In genomic region chrX:23027622-23028021, GRCm38 (mm10) we compare ENCODE assay signal across 15 mouse cellular contexts.
DNase-seq lines count a peak whose midpoint lies in the region; ATAC-seq and TF ChIP-seq lines count a peak whose summit lies in the region.
"Had no signal": no experiment of that assay in that cellular context is flagged by ENCODE, and none has a peak within 500 bp of the region (broad histone marks: within the 10 kb centered on the region; RNA-seq: fewer than 3 reads in every experiment).

No protein-coding gene starts in this region.

- H3K27me3 ChIP-seq in embryonic facial prominence, embryonic 14.5 days (replicated peaks; ENCODE audit: control insufficient read depth, insufficient read depth, low read length): no peaks in the 10 kb centered on the region
- no peaks in the 10 kb centered on the region for H3K27me3 ChIP-seq in embryonic facial prominence, embryonic 10.5 days (replicated peaks; ENCODE audit: low read depth, poor library complexity, severe bottlenecking)
- no peaks in the 10 kb centered on the region for H3K27me3 ChIP-seq in forebrain, postnatal 0 days (ENCODE audit: insufficient read depth, low read length)
- H3K27me3 ChIP-seq in kidney, embryonic 16.5 days (ENCODE audit: insufficient read depth, low read length): no peaks in the 10 kb centered on the region
- H3K27me3 ChIP-seq: midbrain, embryonic 15.5 days; neural tube, embryonic 12.5 days had no signal

- no peaks in the 10 kb centered on the region for H3K36me3 ChIP-seq in embryonic facial prominence, embryonic 14.5 days (ENCODE audit: control insufficient read depth, insufficient read depth, low read length)
- no peaks in the 10 kb centered on the region for H3K36me3 ChIP-seq in embryonic facial prominence, embryonic 10.5 days (replicated peaks)
- no peaks in the 10 kb centered on the region for H3K36me3 ChIP-seq in forebrain, postnatal 0 days (ENCODE audit: insufficient read depth)
- no peaks in the 10 kb centered on the region for H3K36me3 ChIP-seq in kidney, embryonic 16.5 days (ENCODE audit: insufficient read depth, low read length)
- H3K36me3 ChIP-seq: midbrain, embryonic 15.5 days; neural tube, embryonic 12.5 days had no signal

- no peaks in the 10 kb centered on the region for H3K9me3 ChIP-seq in embryonic facial prominence, embryonic 14.5 days (ENCODE audit: control insufficient read depth, low read length)
- H3K9me3 ChIP-seq in embryonic facial prominence, embryonic 10.5 days: no peaks in the 10 kb centered on the region
- H3K9me3 ChIP-seq in forebrain, postnatal 0 days (ENCODE audit: low read length): no peaks in the 10 kb centered on the region
- H3K9me3 ChIP-seq in kidney, embryonic 16.5 days (ENCODE audit: low read length): no peaks in the 10 kb centered on the region
- H3K9me3 ChIP-seq: midbrain, embryonic 15.5 days; neural tube, embryonic 12.5 days had no signal

- no peak for ATAC-seq in embryonic facial prominence, embryonic 14.5 days (ENCODE audit: low read depth)
- ATAC-seq in forebrain, postnatal 0 days: peak; percentile 32; the same call in 1 of the 2 replicates
- no peak for ATAC-seq in kidney, embryonic 16.5 days (ENCODE audit: low FRiP score, low TSS enrichment)
- ATAC-seq: intestine, postnatal 0 days; midbrain, embryonic 15.5 days had no signal

- H3K9ac ChIP-seq in embryonic facial prominence, embryonic 14.5 days (ENCODE audit: low read depth, low read length): no peak overlapping the region
- H3K9ac ChIP-seq in forebrain, postnatal 0 days: no peak overlapping the region
- H3K9ac ChIP-seq in kidney, embryonic 16.5 days (replicated peaks; ENCODE audit: low read length): no peak overlapping the region
- H3K9ac ChIP-seq: lung, embryonic 14.5 days; midbrain, embryonic 15.5 days; neural tube, embryonic 12.5 days had no signal

- peak; percentile 0 for DNase-seq in embryonic facial prominence, embryonic 14.5 days (ENCODE audit: low spot score)
- DNase-seq in embryonic facial prominence, embryonic 10.5 days (ENCODE audit: low spot score): no peak
- peak; percentile 30 for DNase-seq in layer of hippocampus, adult 11-12 months (ENCODE audit: low spot score)
- DNase-seq in layer of hippocampus, adult 9-10 months (ENCODE audit: low spot score): no peak
- peak; percentile 59 for DNase-seq in brain, adult 2 months (ENCODE audit: low read depth, low spot score)
- DNase-seq in forebrain, postnatal 0 days: peak; percentile 46
- DNase-seq in adipocyte (ENCODE audit: low spot score): no peak
- DNase-seq: adrenal gland, adult 2 months; kidney, postnatal 25 days; lung, embryonic 14.5 days; thymus, postnatal 14 days had no signal

- no peak for TF ChIP-seq CTCF in forebrain, postnatal 0 days (IDR thresholded peaks at IDR 0.05; ENCODE audit: low read depth)

- no peak overlapping the region for H3K4me2 ChIP-seq in embryonic facial prominence, embryonic 14.5 days (ENCODE audit: low read depth, low read length)
- H3K4me2 ChIP-seq in forebrain, postnatal 0 days (ENCODE audit: low read depth): no peak overlapping the region
- H3K4me2 ChIP-seq in kidney, embryonic 16.5 days (replicated peaks; ENCODE audit: low read depth, low read length): no peak overlapping the region
- H3K4me2 ChIP-seq: lung, embryonic 14.5 days; midbrain, embryonic 15.5 days; neural tube, embryonic 12.5 days had no signal

- no peak overlapping the region for H3K27ac ChIP-seq in embryonic facial prominence, embryonic 14.5 days (replicated peaks; ENCODE audit: low read depth, low read length)
- H3K27ac ChIP-seq in embryonic facial prominence, embryonic 10.5 days (replicated peaks): no peak overlapping the region
- H3K27ac ChIP-seq in forebrain, postnatal 0 days (ENCODE audit: low read depth, low read length): no peak overlapping the region
- H3K27ac ChIP-seq in kidney, embryonic 16.5 days (ENCODE audit: low read length): no peak overlapping the region
- H3K27ac ChIP-seq: midbrain, embryonic 15.5 days; neural tube, embryonic 12.5 days had no signal

- H3K4me3 ChIP-seq in embryonic facial prominence, embryonic 14.5 days (ENCODE audit: low read depth, low read length): no peak overlapping the region
- H3K4me3 ChIP-seq in embryonic facial prominence, embryonic 10.5 days: no peak overlapping the region
- no peak overlapping the region for H3K4me3 ChIP-seq in forebrain, postnatal 0 days (ENCODE audit: low read depth, low read length)
- no peak overlapping the region for H3K4me3 ChIP-seq in kidney, embryonic 16.5 days (ENCODE audit: low read length)
- H3K4me3 ChIP-seq: midbrain, embryonic 15.5 days; neural tube, embryonic 12.5 days had no signal

- H3K4me1 ChIP-seq in embryonic facial prominence, embryonic 14.5 days (ENCODE audit: control insufficient read depth, insufficient read depth, low read length): no peaks in the 10 kb centered on the region
- H3K4me1 ChIP-seq in embryonic facial prominence, embryonic 10.5 days: no peaks in the 10 kb centered on the region
- no peaks in the 10 kb centered on the region for H3K4me1 ChIP-seq in forebrain, postnatal 0 days (ENCODE audit: insufficient read depth)
- no peaks in the 10 kb centered on the region for H3K4me1 ChIP-seq in kidney, embryonic 16.5 days (ENCODE audit: insufficient read depth, low read length)
- H3K4me1 ChIP-seq: midbrain, embryonic 15.5 days; neural tube, embryonic 12.5 days had no signal

- WGBS in embryonic facial prominence, embryonic 14.5 days: 70% methylated on average over 3 of the region's 3 CpGs
- WGBS in embryonic facial prominence, embryonic 10.5 days: 75% methylated on average over 3 of the region's 3 CpGs
- 47% methylated on average over 3 of the region's 3 CpGs for WGBS in forebrain, postnatal 0 days
- WGBS in kidney, embryonic 16.5 days: 69% methylated on average over 3 of the region's 3 CpGs

Comparison
In these comparisons a context has a peak if more than half of its experiments do, and no peak if none do; other contexts are left out.
1. DNase-seq: peak in embryonic facial prominence, embryonic 14.5 days (single experiment), layer of hippocampus, adult 11-12 months (single experiment), brain, adult 2 months (single experiment) and forebrain, postnatal 0 days (single experiment); none in embryonic facial prominence, embryonic 10.5 days (single experiment), layer of hippocampus, adult 9-10 months (single experiment) and adipocyte (single experiment).